In genomic region chr4:107134891-107135290, GRCm38 (mm10) we compare ENCODE assay signal across 25 mouse cellular contexts. TPM values are rescaled to one million over a fixed set of nuclear protein-coding genes. Genes with fewer than 3 reads are reported as not detected.
"Had no signal": no experiment of that assay in that cellular context is flagged by ENCODE, and none has a peak within 500 bp of the region (broad histone marks: within the 10 kb centered on the region; RNA-seq: fewer than 3 reads in every experiment).

No protein-coding gene starts in this region.

- H3K9me3 ChIP-seq: megakaryocyte, embryonic 14.5 days; midbrain, embryonic 12.5 days; neural tube, embryonic 12.5 days had no signal

- ATAC-seq: midbrain, embryonic 16.5 days had no signal

- H3K4me2 ChIP-seq: lung, embryonic 14.5 days; midbrain, embryonic 12.5 days; neural tube, embryonic 12.5 days had no signal

- H3K4me3 ChIP-seq: megakaryocyte, embryonic 14.5 days; midbrain, embryonic 12.5 days; neural tube, embryonic 12.5 days had no signal

- H3K27ac ChIP-seq: macrophage; midbrain, embryonic 12.5 days; neural tube, embryonic 12.5 days had no signal

- H3K9ac ChIP-seq: lung, embryonic 14.5 days; midbrain, embryonic 12.5 days; neural tube, embryonic 12.5 days had no signal

- H3K36me3 ChIP-seq: midbrain, embryonic 12.5 days had no signal

- H3K27me3 ChIP-seq: midbrain, embryonic 12.5 days; neural tube, embryonic 12.5 days had no signal

- DNase-seq: lung, adult 18-20 months; lung, embryonic 14.5 days; lung, postnatal 10 days; midbrain, embryonic 14.5 days; right cerebral cortex, postnatal 25 days; right cerebral cortex, postnatal 4 days; spleen, adult 18-20 months; thymus, adult 18-20 months; thymus, postnatal 14 days; thymus, postnatal 36 days had no signal

RNA-seq across cellular contexts. Expression of gene Cdcp2, which starts 38.2 kb away (rescaled TPM):
- total RNA-seq: megakaryocyte progenitor cell, adult 5-6 weeks; monocyte, adult 5-6 weeks; neutrophil, adult 5-6 weeks had no signal
- polyA plus RNA-seq: liver, embryonic 16.5 days; lung, embryonic 14.5 days; lung, embryonic 16.5 days; macrophage; midbrain, embryonic 14.5 days; midbrain, embryonic 16.5 days; neural tube, embryonic 14.5 days; small intestine, adult 2 months; stomach, embryonic 14.5 days; stomach, embryonic 16.5 days; thymus, postnatal 0 days had no signal
